Mouse (Mus musculus) embryonic facial prominence, embryonic 12.5 days (tissue): Measurements from ENCODE around the gene Nme6. TPM values are rescaled to one million over a fixed set of nuclear protein-coding genes. Genes with fewer than 3 reads are reported as not detected.
A peak's percentile ranks its signal among the peaks of the same experiment; 100 is the strongest.

Source experiments
- ATAC-seq: fragments of 200-750 bp; cut with Nextera tagmentation; 2 replicates; pipeline ENCODE4 v1.8.0; 2017; ENCODE audit not compliant: insufficient number of reproducible peaks, insufficient read depth, low FRiP score, low TSS enrichment
- H3K27ac ChIP-seq: fragments of 300-500 bp; sonication (generic); 2 replicates; pipeline ENCODE4 v1.5.1; 2016; ENCODE audit warnings: mild to moderate bottlenecking
- H3K27me3 ChIP-seq: fragments of 300-500 bp; sonication (generic); 2 replicates; pipeline ENCODE4 v1.6.1; 2016; ENCODE audit warnings: mild to moderate bottlenecking, moderate library complexity
- H3K36me3 ChIP-seq: fragments of 300-500 bp; sonication (generic); 2 replicates; pipeline ENCODE4 v1.6.1; 2016; ENCODE audit warnings: mild to moderate bottlenecking
- H3K4me1 ChIP-seq: fragments of 300-500 bp; sonication (generic); 2 replicates; pipeline ENCODE4 v1.6.1; 2016
- H3K4me2 ChIP-seq: fragments of 300-500 bp; sonication (generic); replicated peaks from 2 replicates; pipeline ENCODE4 v1.6.1; 2016; ENCODE audit warnings: mild to moderate bottlenecking, moderate library complexity
- H3K4me3 ChIP-seq: fragments of 300-500 bp; sonication (generic); 2 replicates; pipeline ENCODE4 v1.5.1; 2016; ENCODE audit warnings: mild to moderate bottlenecking
- H3K9ac ChIP-seq: fragments of 300-500 bp; sonication (generic); 2 replicates; pipeline ENCODE4 v1.6.1; 2016; ENCODE audit warnings: mild to moderate bottlenecking, moderate library complexity
- H3K9me3 ChIP-seq: fragments of 300-500 bp; sonication (generic); 2 replicates; pipeline ENCODE4 v1.6.1; 2016; ENCODE audit warnings: mild to moderate bottlenecking, moderate library complexity
- WGBS: fragments of 180-500 bp; shearing (Covaris S2); methylation state at CpG from one replicate; pipeline ENCODE4 v1.1.7; 2016; 5-methylcytosine and 5-hydroxymethylcytosine counted together
- polyA plus RNA-seq: library from polyadenylated mRNA; unstranded; fragments of >200 nt; fragmentation: Nextera tagmentation; extraction: Ambion mirVana; gene quantifications from 2 replicates; pipeline ENCODE4 v1.2.1, GENCODE M21; 2016

Gene Nme6
- polyA plus RNA-seq, 1 experiment from 2014 or later = 75.1 TPM

DNA sequence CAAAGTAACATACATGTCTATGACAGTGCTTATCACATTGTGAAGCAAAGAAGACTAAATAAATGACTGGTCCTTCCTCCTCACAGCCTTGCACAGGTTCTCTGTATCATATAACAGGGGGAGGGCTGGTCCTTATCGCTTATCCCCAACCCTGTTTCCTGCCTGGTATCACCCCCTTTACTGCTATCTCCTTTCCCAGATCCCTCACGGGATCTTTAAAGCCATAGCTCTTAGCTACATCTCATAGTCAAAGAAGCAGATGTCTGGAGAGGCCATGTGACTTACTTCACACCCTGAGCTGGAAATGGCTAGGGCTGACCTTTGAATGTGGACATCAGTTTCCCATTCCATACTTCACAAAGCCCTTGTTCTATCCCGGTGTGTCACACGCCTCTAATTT lies 6.8 kb upstream of the Nme6 start:
- no peak overlapping the region for H3K4me2 ChIP-seq
- H3K9me3 ChIP-seq = no peaks in the 10 kb centered on the region
- H3K4me1 ChIP-seq = no peaks in the 10 kb centered on the region
- no peaks in the 10 kb centered on the region for H3K27me3 ChIP-seq
- H3K9ac ChIP-seq = no peak overlapping the region
- peaks cover 10% of the 10 kb centered on the region for H3K36me3 ChIP-seq
- H3K27ac ChIP-seq = no peak overlapping the region
- 75% methylated on average over 4 of the region's 4 CpGs for WGBS
- ATAC-seq = no peak
- H3K4me3 ChIP-seq = no peak overlapping the region

DNA sequence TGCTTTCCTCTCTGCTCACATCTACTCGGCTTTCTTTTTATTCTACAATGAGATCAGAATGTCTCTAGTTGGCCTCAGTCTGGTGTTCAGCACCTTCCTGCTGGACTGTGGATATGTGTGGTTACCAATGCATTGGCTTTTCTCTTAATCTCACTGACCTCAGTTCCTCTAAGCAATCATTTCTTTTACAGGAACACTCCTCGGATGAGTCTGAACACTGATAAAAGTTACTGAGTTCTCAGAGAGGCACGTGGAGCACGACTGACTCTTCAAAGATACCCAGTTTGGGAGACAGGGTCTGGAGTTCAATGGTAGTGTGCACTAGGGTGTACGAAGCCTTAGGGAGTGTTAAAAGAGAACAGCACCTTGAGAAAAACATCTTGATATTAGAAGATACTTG lies 6.4 kb upstream of the Nme6 start:
- no peak for ATAC-seq
- H3K4me3 ChIP-seq = no peak overlapping the region
- no peak overlapping the region for H3K27ac ChIP-seq
- H3K4me1 ChIP-seq = no peaks in the 10 kb centered on the region
- no peaks in the 10 kb centered on the region for H3K27me3 ChIP-seq
- no peak overlapping the region for H3K9ac ChIP-seq
- H3K9me3 ChIP-seq = no peaks in the 10 kb centered on the region
- WGBS = 77% methylated on average over 5 of the region's 5 CpGs
- peaks cover 10% of the 10 kb centered on the region for H3K36me3 ChIP-seq
- no peak overlapping the region for H3K4me2 ChIP-seq

DNA sequence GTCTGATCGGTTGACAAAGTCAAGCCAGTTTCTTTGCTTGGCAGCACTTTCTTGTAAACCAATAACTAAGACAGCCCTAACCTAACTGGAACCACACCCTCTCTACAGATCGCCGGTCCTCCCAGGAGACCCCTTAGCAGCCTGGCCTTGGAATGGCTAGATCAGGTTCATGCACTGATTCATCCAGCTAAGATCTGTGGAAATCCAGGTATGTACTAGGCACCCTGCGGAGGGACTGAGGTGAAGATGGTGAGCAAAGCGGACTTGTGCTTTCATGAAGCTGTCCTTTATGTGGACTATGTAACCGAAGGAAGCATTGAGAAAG lies 501 bp downstream of the Nme6 start:
- H3K9ac ChIP-seq = peak overlapping the region; percentile 67
- peak; percentile 59; the same call in 1 of the 2 replicates for ATAC-seq
- H3K4me2 ChIP-seq = peak overlapping the region; percentile 88
- peaks cover 5% of the 10 kb centered on the region for H3K4me1 ChIP-seq
- peak overlapping the region; percentile 64 for H3K4me3 ChIP-seq
- H3K36me3 ChIP-seq = peaks cover 29% of the 10 kb centered on the region
- H3K9me3 ChIP-seq = no peaks in the 10 kb centered on the region
- no peak overlapping the region for H3K27ac ChIP-seq
- H3K27me3 ChIP-seq = no peaks in the 10 kb centered on the region
- 12% methylated on average over 6 of the region's 6 CpGs for WGBS

DNA sequence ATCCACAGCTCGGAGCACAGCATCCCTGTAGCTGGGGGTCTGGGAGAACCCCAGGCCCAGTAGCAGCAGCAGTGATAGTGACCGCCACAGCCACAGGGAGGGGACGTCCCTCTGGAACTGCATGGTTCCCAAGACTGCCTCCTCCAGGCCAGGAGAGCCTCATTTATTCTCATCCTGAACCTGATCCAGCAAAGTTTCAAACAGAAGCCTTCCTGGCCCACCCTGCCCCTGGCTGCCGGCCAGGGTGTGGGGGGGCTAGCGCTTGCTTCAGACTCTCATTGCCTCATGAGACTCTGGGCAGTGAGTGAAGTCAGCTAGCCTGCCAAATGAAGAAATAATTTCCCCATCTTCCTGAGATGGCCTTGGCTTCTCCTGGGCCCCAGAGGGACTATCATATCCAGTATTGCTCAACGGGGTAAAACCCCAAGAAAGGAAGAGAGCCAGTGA lies 16.8 kb downstream of the Nme6 start, which contains the start of gene Camp:
TSS of gene Camp (minus strand) at position 306 of the 447 bp plus-strand sequence.
- Histone ChIP-seq H3K9me3 (no peaks in the 10 kb centered on the region), H3K9ac (no peak within 1 kb of the TSS), H3K4me3 (no peak within 1 kb of the TSS), H3K4me2 (no peak within 1 kb of the TSS), H3K4me1 (no peaks in the 10 kb centered on the region), H3K27me3 (no peaks in the 10 kb centered on the region), H3K27ac (no peak within 1 kb of the TSS), H3K36me3 (peaks cover 3% of the 10 kb centered on the region; the same call in 1 of the 2 replicates)
- WGBS = 65% methylated on average over 6 of the region's 6 CpGs
- 0 out of 2 replicates have a peak, but pooled peaks have one; percentile 47 for ATAC-seq

DNA sequence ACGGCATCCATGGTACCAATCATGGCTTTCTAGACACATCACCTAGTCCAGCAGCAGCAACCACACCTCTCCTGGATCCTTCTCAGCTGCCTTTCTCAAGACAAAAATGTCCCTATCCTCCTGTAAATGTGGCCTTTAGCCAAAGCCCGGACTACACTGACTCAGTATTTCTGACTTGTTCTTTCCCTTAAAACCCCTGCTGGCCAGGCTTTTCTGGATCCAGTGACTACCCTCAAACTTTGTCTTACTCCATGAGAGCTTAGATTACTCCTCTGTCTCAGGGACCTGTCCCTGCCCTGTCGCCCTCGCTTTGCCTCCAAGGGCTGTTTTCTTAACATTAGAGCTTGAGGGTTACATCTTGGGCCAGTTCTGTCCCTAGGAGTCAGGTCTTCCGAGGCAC lies 17.6 kb downstream of the Nme6 start:
- Histone ChIP-seq H3K27ac (no peak overlapping the region), H3K4me2 (no peak overlapping the region), H3K27me3 (no peaks in the 10 kb centered on the region), H3K36me3 (peaks cover 3% of the 10 kb centered on the region; the same call in 1 of the 2 replicates), H3K4me1 (no peaks in the 10 kb centered on the region), H3K4me3 (no peak overlapping the region), H3K9me3 (no peaks in the 10 kb centered on the region), H3K9ac (no peak overlapping the region)
- WGBS = 93% methylated on average over 5 of the region's 5 CpGs
- no peak for ATAC-seq

DNA sequence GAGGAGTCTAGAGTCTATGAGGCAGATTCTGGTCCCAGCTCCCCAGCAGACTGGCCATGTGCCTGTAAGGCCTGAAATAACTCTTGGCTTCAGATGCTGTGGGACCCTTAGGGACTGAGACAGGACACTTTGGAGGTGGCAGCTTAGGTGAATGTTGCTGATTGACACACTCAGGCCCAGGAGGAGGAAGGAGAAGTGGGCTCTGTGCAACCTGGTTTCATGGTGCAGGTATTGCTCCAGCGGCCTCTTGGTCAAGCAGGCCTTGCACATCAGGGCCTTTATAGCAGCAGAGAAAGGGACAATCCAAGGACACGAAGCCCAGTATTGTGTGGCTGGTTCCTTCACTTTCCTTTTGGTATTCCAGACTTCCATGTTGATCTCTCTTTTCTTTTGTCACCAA lies 21.8 kb downstream of the Nme6 start:
- Histone ChIP-seq H3K36me3 (no peaks in the 10 kb centered on the region), H3K4me2 (no peak overlapping the region), H3K4me1 (no peaks in the 10 kb centered on the region), H3K27ac (no peak overlapping the region), H3K27me3 (no peaks in the 10 kb centered on the region), H3K4me3 (no peak overlapping the region), H3K9ac (no peak overlapping the region), H3K9me3 (no peaks in the 10 kb centered on the region)
- WGBS = 89% methylated on average over 2 of the region's 2 CpGs
- no peak for ATAC-seq

DNA sequence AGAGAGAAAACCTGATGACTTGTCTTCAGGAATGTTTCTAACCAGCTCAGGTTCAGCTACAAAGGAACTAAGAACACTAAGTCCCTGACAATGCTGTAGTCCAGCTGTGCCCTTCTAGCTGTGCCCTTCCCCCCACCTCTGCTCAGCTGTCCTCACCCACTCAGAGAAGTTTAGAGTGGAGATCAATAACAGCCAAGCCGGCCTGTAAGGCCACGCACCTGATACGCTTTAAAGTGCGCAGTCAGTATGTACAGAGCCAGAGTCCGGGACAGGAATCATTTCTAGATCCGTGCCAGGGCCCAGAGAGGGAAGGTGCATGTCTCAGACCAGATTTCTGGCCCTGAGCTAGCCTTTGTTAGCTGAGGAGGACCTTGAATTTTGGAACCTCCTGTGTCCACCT lies 23.4 kb downstream of the Nme6 start:
- Histone ChIP-seq H3K9ac (no peak overlapping the region), H3K4me2 (no peak overlapping the region), H3K9me3 (no peaks in the 10 kb centered on the region), H3K27ac (no peak overlapping the region), H3K4me3 (no peak overlapping the region), H3K36me3 (no peaks in the 10 kb centered on the region), H3K27me3 (no peaks in the 10 kb centered on the region), H3K4me1 (no peaks in the 10 kb centered on the region)
- no peak for ATAC-seq
- 79% methylated on average over 6 of the region's 6 CpGs for WGBS

DNA sequence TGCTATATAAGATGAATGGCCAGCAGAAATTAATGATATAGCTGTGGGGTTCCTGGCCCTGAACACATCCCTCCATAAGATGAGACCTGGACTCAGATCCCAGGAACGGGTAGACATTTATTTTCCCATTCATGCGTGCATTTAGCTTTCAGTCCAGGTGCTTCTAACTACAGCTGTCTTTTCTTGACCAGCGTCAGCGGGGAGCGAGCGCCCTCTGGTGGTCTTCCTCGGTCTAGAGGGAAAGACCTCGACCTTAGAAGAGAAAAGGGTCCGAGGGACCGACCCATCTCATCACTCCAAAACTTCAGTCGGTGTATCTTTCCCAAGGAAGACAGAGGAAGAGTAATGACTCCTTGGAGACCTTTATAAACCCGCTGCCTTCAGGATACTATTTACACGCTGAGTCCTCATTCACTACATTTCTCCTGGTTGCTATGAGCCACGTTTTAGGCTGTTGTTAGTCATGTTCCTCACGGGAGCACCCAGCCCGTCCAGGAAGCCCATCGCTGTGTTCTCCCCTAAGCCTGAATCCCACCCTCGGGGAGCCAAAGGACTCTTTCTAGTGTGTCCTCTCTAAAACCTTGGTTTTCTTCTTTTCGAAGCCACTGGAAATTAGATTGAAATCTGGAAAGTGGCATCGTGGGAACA lies 30.0 kb downstream of the Nme6 start:
- WGBS = 20% methylated on average over 20 of the region's 20 CpGs
- H3K36me3 ChIP-seq = no peaks in the 10 kb centered on the region
- no peak for ATAC-seq
- H3K9me3 ChIP-seq = no peaks in the 10 kb centered on the region
- no peak overlapping the region for H3K4me3 ChIP-seq
- no peak overlapping the region for H3K27ac ChIP-seq
- no peak overlapping the region for H3K9ac ChIP-seq
- H3K4me1 ChIP-seq = no peaks in the 10 kb centered on the region
- H3K27me3 ChIP-seq = no peaks in the 10 kb centered on the region
- peak overlapping the region; percentile 28 for H3K4me2 ChIP-seq

DNA sequence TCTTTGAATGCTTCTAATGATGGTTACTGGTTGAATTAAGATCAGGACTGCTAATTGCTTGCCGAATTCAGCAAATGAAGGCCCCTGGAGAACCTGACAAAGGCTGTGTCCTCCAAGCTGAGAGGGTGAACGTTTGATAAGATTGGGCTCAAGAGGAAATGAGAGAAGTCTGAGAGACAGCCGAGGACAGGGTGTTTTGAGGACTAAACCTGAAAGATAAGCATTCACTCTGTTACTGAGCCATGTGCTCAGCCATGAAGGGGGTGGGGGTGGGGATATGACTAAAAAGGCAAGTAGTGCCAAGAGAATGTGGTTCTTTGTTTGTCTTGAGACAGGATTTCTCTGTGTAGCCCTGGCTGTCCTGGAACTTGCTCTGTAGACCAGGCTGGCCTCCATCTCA lies 30.5 kb downstream of the Nme6 start:
- Histone ChIP-seq H3K27ac (no peak overlapping the region), H3K4me2 (no peak overlapping the region), H3K36me3 (no peaks in the 10 kb centered on the region), H3K4me3 (no peak overlapping the region), H3K9me3 (no peaks in the 10 kb centered on the region), H3K4me1 (no peaks in the 10 kb centered on the region), H3K27me3 (no peaks in the 10 kb centered on the region), H3K9ac (no peak overlapping the region)
- WGBS = 53% methylated on average over 3 of the region's 3 CpGs
- no peak for ATAC-seq

DNA sequence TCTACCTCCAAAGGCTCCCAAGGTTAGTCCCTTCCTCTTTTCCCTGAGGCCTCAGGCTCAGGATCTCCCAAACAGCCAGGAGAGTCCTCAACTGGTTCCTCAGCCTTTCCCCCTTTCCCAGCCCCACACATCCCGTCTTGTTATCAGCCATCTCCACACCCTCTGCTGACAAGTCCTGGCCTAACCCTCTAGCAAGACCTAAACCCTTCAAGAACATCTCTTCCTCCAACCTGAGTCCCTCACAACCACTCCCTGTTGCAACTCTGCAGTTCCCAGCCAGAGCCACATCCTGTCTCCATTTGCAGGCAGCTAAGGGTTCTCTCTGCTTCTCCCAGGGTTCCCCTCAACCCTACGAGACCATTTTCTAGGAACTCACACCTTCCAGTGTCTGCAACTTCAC lies 33.7 kb downstream of the Nme6 start:
- H3K27ac ChIP-seq = no peak overlapping the region
- no peak overlapping the region for H3K4me3 ChIP-seq
- H3K27me3 ChIP-seq = no peaks in the 10 kb centered on the region
- no peaks in the 10 kb centered on the region for H3K36me3 ChIP-seq
- H3K4me1 ChIP-seq = no peaks in the 10 kb centered on the region
- no peak overlapping the region for H3K4me2 ChIP-seq
- 66% methylated on average over 2 of the region's 2 CpGs for WGBS
- no peak overlapping the region for H3K9ac ChIP-seq
- H3K9me3 ChIP-seq = no peaks in the 10 kb centered on the region
- no peak for ATAC-seq

DNA sequence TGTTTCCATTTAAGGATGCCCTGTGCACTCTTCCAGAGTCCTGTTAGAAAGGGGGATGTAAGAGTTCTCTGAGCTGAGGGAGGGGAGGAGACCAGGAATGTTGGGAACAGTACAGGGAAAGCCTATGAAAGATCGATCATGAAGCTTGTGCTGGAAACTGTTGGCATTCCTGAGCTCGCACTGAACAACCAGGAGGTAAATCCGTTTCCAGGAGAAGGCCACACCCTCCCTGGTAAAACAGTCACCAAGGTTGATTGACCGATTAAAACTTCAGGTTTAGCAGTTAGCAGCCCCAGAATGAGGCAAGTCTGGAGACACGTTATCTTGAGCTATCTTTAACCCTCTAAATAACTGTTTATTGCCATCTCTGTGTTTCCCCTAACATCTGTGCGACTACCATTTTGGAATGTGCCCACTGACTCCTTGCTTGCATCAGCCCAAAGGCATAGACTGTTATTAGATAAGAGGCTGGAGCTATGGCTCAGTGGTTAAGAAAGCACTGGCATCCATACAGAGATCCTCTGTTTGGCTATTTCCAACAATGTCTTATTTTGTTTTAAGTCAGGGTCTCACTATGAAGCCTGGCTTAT lies 38.5 kb downstream of the Nme6 start:
- no peak overlapping the region for H3K27ac ChIP-seq
- no peak for ATAC-seq
- H3K4me3 ChIP-seq = no peak overlapping the region
- H3K9ac ChIP-seq = no peak overlapping the region
- 39% methylated on average over 6 of the region's 6 CpGs for WGBS
- no peaks in the 10 kb centered on the region for H3K9me3 ChIP-seq
- no peak overlapping the region for H3K4me2 ChIP-seq
- no peaks in the 10 kb centered on the region for H3K36me3 ChIP-seq
- H3K27me3 ChIP-seq = no peaks in the 10 kb centered on the region
- no peaks in the 10 kb centered on the region for H3K4me1 ChIP-seq

DNA sequence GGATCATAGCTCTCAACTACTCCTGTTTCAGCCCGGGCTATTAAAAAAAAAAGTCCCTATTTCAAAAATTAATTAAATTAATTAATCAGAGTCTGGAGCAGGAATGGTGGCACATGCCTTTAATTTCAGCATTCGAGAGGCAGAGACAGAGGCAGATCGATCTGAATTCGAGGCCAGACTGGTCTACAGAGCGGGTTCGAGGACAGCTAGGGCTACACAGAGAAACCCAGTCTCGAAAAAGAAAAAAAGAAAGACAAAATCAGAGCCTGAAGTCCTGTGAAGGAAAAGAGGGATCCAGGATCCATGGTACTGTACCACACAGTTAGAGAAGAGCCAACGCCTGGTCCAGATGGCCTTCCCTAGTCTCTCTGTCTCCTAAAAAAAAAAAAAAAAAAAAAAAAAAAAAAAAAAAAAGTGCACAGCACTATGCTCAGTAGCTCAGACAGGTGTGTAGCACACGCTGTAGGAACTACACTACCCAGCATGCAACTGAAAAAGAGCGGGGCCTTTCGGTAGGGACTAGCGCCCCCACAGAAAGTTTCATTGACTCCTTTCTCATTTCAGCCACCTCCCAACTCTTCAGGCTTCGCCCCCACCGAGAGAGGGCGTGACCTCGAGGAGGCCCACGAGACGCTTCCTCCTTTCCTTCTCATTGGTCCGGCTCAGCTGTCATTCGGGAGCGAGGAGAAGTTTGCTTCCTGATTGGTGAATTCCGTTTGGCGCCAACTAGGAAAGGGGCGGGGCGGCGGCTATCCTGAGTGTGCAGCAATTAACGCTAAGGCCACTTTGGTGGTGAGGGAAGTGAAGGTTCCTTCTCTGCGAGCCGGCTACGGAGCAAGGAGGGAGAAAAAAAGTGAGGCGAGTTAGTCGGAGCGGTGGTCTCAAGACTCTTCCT lies 42.5 kb downstream of the Nme6 start, which contains the start of gene Cdc25a:
TSS of gene Cdc25a (plus strand) at position 783 of the 895 bp plus-strand sequence.
- peak; percentile 90 for ATAC-seq
- WGBS = 6% methylated on average over 33 of the region's 33 CpGs

More for the DNA sequence above, 42.5 kb downstream of the Nme6 start, which contains the start of gene Cdc25a:
- H3K9ac ChIP-seq = peak within 1 kb of the TSS; percentile 96
- no peaks in the 10 kb centered on the region for H3K9me3 ChIP-seq
- peaks cover 9% of the 10 kb centered on the region for H3K4me1 ChIP-seq
- H3K27me3 ChIP-seq = no peaks in the 10 kb centered on the region
- H3K27ac ChIP-seq = peak within 1 kb of the TSS; percentile 93
- peak within 1 kb of the TSS; percentile 91 for H3K4me2 ChIP-seq
- peak within 1 kb of the TSS; percentile 86 for H3K4me3 ChIP-seq
- peaks cover 19% of the 10 kb centered on the region for H3K36me3 ChIP-seq
